Mouse (Mus musculus) kidney, postnatal 36 days (tissue): Measurements from ENCODE around the gene Kcnn1.
A peak's percentile ranks its signal among the peaks of the same experiment; 100 is the strongest.
"Not testable (repeated sequence)": the region's sequence is repeated elsewhere in the genome, so short reads cannot be mapped to it uniquely, and the experiment has no call there.

Experiments used
- DNase-seq, 2 experiments: peaks; one replicate each; pipeline ENCODE4 v3.0.0; 2021 to 2022; ENCODE audit warnings: mixed read lengths in 2 of 2

Kcnn1 gene

DNA sequence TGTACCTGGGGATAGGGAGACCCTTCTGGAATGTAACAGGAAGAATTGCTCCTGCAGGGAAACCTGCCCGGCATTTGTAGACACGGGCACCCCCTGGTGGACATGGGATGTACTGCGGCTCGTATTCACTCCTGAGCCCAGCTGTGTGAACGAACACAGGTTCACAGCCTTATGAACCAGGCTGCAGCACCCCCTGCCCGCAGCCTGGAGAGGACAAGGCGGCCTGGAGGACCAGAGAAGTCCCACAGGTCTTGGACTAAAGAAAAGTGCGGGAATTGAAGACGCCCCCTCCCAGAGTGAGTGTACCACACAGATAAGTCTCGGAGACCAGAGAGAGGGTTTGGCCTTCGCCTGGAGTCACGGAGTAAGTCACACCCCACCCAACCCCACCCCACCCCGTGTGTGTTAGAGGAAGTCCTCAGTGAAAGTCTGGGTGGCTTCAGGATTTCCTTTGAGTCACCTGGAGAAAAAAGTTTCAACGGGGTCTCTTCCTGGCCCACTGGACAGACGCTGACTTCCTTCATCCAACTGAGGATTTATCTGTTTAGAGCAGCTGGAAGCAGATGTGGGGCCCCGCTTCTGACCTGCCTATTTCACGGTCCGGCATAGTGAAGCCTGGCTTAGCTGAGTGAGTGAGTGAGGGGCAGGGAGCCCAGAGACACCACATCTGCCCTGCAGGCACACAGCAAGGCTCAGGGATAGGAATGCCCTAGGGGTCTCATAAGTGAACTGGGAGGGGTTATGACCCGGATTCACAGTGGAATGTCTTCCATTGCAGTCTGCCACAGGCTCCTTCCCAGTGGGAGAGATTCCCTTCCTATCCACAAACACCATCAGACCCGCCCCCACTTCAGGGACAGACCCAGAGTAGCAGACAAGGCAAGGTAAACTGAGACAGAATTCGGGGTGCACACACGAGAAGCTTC, 21.6 kb downstream of the Kcnn1 start:
- DNase-seq, result peak; percentile 90 to 97

- peak; percentile 83 for DNase-seq
Measured at GRCm38 (mm10) chr8:70840590-70840989, 22.5 kb downstream of the Kcnn1 start.

- DNase-seq, result peak; percentile 99 to 100
Measured at GRCm38 (mm10) chr8:70839408-70840351, 23.4 kb downstream of the Kcnn1 start, which contains the start of gene Arrdc2. Arrdc2 (minus strand) TSS chr8:70839720.

GRCm38 (mm10) chr8:70838654-70839407, 24.2 kb downstream of the Kcnn1 start:
- peak in 1 of 2 experiments; percentile 40 for DNase-seq

DNA sequence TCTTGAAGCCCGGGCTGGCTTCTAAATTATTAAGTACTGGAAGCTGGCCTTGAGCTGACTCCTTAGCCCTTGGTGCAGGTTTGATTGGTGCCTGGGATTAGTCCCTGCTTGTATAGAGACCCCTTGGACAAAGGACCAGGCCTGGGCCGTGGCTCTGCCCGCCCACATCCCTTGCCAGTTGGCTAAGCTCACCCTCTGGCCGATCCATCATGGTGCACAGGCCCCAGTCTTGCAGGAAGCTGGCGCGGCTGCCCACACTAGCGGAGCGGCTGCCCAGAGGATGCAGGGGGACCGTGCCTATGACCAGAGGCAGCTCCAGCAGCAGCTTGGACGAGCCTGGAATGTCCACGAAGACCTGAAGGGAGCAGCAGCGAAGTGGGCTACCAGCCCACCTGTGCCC, 26.4 kb downstream of the Kcnn1 start:
- no peak for DNase-seq

DNA sequence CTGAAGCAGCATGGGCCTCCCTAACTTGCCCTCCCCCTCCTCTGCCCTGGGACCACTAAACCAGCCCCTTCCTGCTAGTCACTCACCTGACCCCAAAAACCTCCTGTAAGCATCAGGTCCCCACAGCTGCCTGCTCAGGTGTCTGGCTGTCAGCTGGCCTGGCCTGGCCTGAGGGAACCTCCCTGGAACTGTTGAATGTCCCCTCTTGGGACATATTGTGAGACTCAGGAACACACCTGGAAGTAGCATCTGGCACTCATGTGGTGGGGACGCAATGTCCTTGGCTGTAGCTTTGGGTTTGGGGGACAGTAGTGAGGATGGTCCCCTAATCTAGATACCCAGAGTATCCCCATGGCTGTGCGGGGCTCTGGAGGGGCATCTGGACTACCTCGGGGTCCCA, 29.0 kb downstream of the Kcnn1 start:
- DNase-seq, result no peak

- peak; percentile 78 to 86 for DNase-seq
Measured at GRCm38 (mm10) chr8:70833520-70833919, 29.5 kb downstream of the Kcnn1 start.

- DNase-seq, result peak; percentile 53 to 69
Measured at GRCm38 (mm10) chr8:70833018-70833482, 30.0 kb downstream of the Kcnn1 start.

GRCm38 (mm10) chr8:70832371-70832770, 30.7 kb downstream of the Kcnn1 start:
- DNase-seq, result peak; percentile 27 to 37

DNA sequence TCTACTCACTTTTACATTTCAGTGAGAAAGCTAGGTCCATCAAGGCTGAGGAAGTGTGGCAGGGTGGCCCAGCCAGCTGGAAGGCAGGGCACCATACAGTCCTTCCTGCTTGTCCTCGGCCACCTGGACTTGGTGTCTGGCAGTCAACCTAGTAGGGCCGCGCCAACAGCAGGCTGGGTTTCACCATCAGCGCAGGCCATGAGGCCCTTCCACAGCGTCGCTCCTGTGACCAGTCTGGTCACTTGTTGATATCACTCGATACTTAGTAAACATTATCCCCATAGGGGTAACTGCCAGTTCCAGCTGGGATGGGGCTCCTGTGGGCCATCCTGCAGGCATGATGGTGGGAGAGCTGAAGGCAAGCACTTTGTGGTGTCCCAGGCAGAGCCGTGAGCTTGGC, 31.5 kb downstream of the Kcnn1 start:
- no peak for DNase-seq

- DNase-seq, result no peak
Measured at GRCm38 (mm10) chr8:70827796-70828195, 35.3 kb downstream of the Kcnn1 start.

DNA sequence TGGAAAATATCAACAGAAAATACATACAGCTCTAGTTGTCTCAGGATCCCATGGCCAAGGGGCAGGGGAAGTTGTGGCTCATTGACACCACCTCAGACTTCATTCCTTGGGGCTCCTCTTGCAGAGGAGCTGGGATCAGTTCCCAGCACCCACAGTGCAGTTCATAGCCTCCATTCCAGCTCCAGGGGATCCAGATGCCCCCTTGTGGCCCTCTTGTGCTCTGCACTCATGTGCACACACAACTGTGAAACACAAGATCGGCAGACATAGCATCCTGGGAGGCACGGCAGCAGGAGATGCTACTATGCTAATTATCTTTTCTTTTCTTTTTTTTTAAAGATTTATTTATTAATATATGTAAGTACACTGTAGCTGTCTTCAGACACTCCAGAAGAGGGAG, 36.0 kb downstream of the Kcnn1 start:
- no peak for DNase-seq

- DNase-seq, result no peak
Measured at GRCm38 (mm10) chr8:70825816-70826215, 37.2 kb downstream of the Kcnn1 start.

DNA sequence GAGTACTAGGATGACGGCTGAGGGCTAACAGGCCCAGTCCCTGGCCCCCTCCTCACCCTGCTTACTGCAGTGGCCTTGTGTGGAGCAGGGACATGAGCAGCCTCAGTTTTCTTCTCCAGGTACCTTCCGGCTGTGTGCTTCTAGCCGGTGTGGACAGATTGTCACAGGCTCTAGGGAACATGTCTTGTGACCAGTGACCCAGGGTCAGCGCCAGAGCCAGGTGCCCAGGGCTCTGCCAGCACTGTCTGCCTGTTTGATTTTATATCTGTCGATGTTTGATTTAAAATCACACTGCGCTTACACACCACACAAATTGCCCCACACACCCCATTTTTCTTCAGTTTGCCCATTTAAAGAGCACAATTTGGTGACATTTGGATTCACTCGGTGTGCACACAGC, 39.3 kb downstream of the Kcnn1 start:
- DNase-seq, result no peak

DNA sequence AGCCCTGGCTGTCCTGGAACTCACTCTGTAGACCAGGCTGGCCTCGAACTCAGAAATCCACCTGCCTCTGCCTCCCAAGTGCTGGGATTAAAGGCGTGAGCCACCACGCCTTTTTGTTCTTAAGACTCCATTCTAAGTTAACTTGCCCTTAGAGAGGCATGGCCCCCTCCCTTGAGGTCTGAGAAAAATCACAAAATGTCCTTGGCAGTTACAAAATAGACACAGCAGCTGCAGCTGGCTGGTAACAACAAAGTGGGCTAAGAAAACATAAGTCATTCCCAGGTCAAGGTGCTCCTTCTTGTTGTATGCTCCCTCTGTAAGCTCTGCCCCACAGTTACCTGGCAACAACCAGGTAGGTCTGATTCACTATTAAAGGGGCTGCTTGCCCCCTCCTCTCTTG, 40.5 kb downstream of the Kcnn1 start:
- not testable (repeated sequence) for DNase-seq

DNA sequence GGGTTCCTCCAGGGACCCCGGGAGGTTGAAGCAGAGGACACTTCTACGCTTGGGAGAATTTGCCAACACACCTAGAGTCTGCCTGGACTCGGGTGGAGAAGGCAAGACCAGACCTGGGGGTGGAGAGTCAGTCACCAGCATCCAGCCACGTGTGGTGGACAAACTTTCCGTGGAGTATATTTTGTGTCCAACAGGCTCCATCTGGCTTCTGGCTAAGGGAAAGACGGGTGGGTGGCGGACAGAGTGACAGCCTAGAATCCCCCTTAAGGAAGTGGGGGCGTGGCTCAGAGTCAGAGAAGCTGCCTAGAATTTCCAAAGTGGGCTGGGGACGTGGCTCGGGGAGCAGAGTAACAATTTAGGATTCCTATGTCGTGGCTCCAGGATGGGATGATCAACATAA, 41.1 kb downstream of the Kcnn1 start:
- no peak for DNase-seq

- peak; percentile 71 to 87 for DNase-seq
Measured at GRCm38 (mm10) chr8:70821399-70821962, 41.6 kb downstream of the Kcnn1 start.

GRCm38 (mm10) chr8:70820101-70820935, 42.7 kb downstream of the Kcnn1 start:
- peak; percentile 84 to 85 for DNase-seq

DNA sequence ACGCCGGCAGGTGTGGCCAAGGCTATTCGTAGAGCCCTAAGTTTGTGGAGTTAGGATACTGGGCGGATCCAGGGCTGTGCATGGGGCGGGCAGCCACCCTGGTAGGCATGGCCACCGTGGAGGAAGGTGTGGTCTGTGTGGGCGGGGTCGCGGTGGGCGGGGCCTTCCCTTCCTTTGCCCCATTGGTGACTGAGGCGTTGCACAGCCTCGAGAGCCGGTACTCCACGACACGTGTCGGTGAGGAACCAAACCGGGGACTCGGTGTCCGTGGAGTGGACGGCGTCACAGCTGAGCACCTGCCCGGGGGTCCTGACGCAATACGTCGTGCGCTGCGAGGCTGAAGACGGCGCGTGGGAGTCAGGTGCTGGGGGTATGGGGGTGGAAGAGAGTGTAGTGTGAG, 46.4 kb downstream of the Kcnn1 start:
- DNase-seq, result peak; percentile 61 to 85

- DNase-seq, result no peak
Measured at GRCm38 (mm10) chr8:70812885-70813284, 50.2 kb downstream of the Kcnn1 start.

GRCm38 (mm10) chr8:70812055-70812454, 51.0 kb downstream of the Kcnn1 start:
- no peak for DNase-seq
